Mouse (Mus musculus) hindbrain, embryonic 16.5 days (tissue): ENCODE results near the gene Shisa5. TPM values are rescaled to one million over a fixed set of nuclear protein-coding genes. Genes with fewer than 3 reads are reported as not detected.

Experiments used
- ATAC-seq: fragments of 200-750 bp; cut with Nextera tagmentation; 2 replicates; pipeline ENCODE4 v1.8.0; 2017; ENCODE audit warnings: moderate TSS enrichment, moderate library complexity
- H3K27ac ChIP-seq: fragments of 300-500 bp; sonication (generic); 2 replicates; pipeline ENCODE4 v1.5.1; 2014; ENCODE audit warnings: low read depth, mild to moderate bottlenecking, control low read depth, low read length, moderate library complexity
- H3K27me3 ChIP-seq: fragments of 300-500 bp; sonication (generic); replicated peaks from 2 replicates; pipeline ENCODE4 v1.6.1; 2014; ENCODE audit warnings: low read length; ENCODE audit not compliant: control insufficient read depth, insufficient read depth
- H3K36me3 ChIP-seq: fragments of 300-500 bp; sonication (generic); 2 replicates; pipeline ENCODE4 v1.6.1; 2014; ENCODE audit warnings: mild to moderate bottlenecking, low read length, moderate library complexity, mixed read lengths; ENCODE audit not compliant: control insufficient read depth, insufficient read depth
- H3K4me1 ChIP-seq: fragments of 300-500 bp; sonication (generic); 2 replicates; pipeline ENCODE4 v1.6.1; 2014; ENCODE audit warnings: low read depth, low read length; ENCODE audit not compliant: control insufficient read depth, insufficient read depth
- H3K4me2 ChIP-seq: fragments of 300-500 bp; sonication (generic); 2 replicates; pipeline ENCODE4 v1.6.1; 2014; ENCODE audit warnings: mild to moderate bottlenecking, low read length, control low read depth, moderate library complexity
- H3K4me3 ChIP-seq: fragments of 300-500 bp; sonication (generic); 2 replicates; pipeline ENCODE4 v1.5.1; 2014; ENCODE audit warnings: mild to moderate bottlenecking, low read length, control low read depth, moderate library complexity
- H3K9ac ChIP-seq: fragments of 300-500 bp; sonication (generic); 2 replicates; pipeline ENCODE4 v1.6.1; 2014; ENCODE audit warnings: low read depth, mild to moderate bottlenecking, control low read depth, low read length, moderate library complexity
- H3K9me3 ChIP-seq: fragments of 300-500 bp; sonication (generic); 2 replicates; pipeline ENCODE4 v1.6.1; 2014; ENCODE audit warnings: mild to moderate bottlenecking, low read length, moderate library complexity; ENCODE audit not compliant: control insufficient read depth
- WGBS: fragments of 180-500 bp; shearing (Covaris S2); extraction: QIAGEN DNeasy Blood & Tissue Kit; methylation state at CpG from one replicate; pipeline ENCODE4 v1.1.7; 2014; 5-methylcytosine and 5-hydroxymethylcytosine counted together
- polyA plus RNA-seq: library from polyadenylated mRNA; unstranded; fragments of >200 nt; fragmentation: Nextera tagmentation; extraction: Ambion mirVana; gene quantifications from 2 replicates; pipeline ENCODE4 v1.2.1, GENCODE M21; 2015

The Shisa5 gene
- polyA plus RNA-seq, 1 experiment from 2014 or later, result 87.5 TPM

DNA sequence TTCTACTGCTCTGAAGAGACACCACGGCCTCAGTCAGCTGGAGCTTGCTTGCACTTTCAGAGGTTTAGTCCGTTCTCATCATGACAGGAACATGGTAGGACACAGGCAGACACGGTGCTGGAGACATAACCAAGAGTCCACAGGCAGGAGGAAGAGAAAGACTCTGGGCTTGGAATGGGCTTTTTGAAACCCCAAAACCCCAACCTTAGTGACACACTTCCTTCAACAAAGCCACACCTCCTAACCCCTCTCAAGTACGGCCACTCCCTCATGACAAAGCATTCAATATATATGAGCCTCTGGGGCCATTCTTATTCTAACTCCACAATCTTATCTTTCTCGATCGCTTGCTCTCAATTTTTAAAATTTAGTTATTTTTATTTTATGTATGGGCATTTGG, 5.9 kb upstream of the Shisa5 start:
- Histone ChIP-seq H3K9ac (no peak overlapping the region), H3K27me3 (no peaks in the 10 kb centered on the region), H3K4me2 (no peak overlapping the region), H3K4me1 (no peaks in the 10 kb centered on the region), H3K4me3 (no peak overlapping the region), H3K36me3 (no peaks in the 10 kb centered on the region; the same call in 1 of the 2 replicates), H3K9me3 (no peaks in the 10 kb centered on the region), H3K27ac (no peak overlapping the region)
- no peak for ATAC-seq
- 77% methylated on average over 6 of the region's 6 CpGs for WGBS

DNA sequence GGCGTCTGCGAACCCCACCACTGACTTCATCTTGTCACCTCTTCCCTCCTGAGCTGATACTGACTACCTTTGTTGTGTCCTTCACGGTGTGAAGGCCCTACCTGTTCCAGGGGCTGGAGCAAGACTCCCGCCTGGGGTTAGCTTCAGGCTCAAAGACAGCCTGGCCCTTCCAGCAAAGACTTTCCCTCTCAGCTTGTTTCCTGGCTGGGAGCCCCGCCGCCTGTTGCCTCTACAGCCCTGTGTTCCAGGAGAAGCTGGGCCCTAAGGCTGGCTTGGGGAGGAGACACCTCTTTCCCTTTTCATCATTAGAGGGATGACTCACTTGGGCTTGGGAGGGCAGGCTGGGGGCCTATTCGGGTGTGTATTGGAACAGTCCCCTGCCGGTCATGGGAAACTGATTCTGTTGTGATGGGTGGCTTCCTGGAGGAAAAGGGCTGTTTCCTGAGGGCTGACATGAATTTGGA, 568 bp downstream of the Shisa5 start:
- H3K36me3 ChIP-seq, result no peaks in the 10 kb centered on the region
- peak overlapping the region; percentile 66 for H3K4me3 ChIP-seq
- H3K27ac ChIP-seq, result peak overlapping the region; percentile 51; the same call in 1 of the 2 replicates
- WGBS, result 20% methylated on average over 8 of the region's 8 CpGs
- no peak; the same call in none of the 2 replicates for ATAC-seq
- no peaks in the 10 kb centered on the region for H3K27me3 ChIP-seq
- peaks cover 5% of the 10 kb centered on the region; the same call in 1 of the 2 replicates for H3K4me1 ChIP-seq
- H3K4me2 ChIP-seq, result peak overlapping the region; percentile 77
- no peaks in the 10 kb centered on the region for H3K9me3 ChIP-seq
- peak overlapping the region; percentile 75 for H3K9ac ChIP-seq

DNA sequence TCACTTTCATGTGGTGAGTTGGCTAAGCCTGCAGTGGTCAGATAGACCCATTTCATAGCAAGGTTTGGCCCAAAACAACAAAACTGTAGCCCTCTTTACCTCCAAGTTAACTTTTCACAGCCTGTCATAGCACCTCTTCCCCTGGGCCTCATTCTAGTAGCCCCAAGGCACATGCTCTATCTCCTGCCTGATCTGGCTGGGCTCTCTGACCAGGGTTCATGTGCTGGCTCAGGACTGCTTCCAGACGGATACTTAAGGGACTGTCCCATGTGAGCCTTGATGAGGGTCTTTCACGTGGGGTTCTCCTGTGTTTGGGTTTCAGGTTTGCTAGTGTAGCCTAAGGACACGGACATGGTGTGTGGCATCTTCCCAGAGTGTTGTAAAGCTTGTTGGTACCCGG, 1.3 kb downstream of the Shisa5 start:
- Histone ChIP-seq H3K4me1 (peaks cover 5% of the 10 kb centered on the region; the same call in 1 of the 2 replicates), H3K27me3 (no peaks in the 10 kb centered on the region), H3K36me3 (no peaks in the 10 kb centered on the region), H3K4me2 (no peak overlapping the region), H3K9me3 (no peaks in the 10 kb centered on the region), H3K4me3 (no peak overlapping the region), H3K27ac (no peak overlapping the region), H3K9ac (no peak overlapping the region)
- ATAC-seq, result no peak
- 83% methylated on average over 4 of the region's 4 CpGs for WGBS

DNA sequence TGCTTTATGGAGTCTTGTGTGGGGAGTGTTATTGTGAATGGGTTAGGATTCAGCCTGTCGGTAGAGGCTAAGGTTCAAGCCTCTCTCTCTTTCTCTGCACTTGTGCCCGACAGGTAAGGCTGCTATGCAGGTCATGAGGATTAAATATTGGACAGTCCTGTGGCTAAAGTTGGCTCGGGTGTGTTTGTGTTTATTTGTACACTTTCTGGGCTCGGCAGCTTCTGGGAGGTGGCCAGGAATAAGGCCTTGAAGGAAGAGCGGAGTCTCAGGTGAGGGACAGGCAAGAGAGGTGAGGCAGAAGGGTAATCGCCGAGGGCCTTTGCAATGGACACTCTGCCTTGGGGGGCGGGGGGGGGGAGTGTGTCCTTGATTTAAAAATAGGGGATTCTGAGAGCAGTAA, 1.9 kb downstream of the Shisa5 start:
- no peak overlapping the region for H3K4me2 ChIP-seq
- no peak for ATAC-seq
- H3K9ac ChIP-seq, result no peak overlapping the region
- no peaks in the 10 kb centered on the region for H3K36me3 ChIP-seq
- no peak overlapping the region for H3K27ac ChIP-seq
- no peak overlapping the region for H3K4me3 ChIP-seq
- no peaks in the 10 kb centered on the region for H3K9me3 ChIP-seq
- H3K27me3 ChIP-seq, result no peaks in the 10 kb centered on the region
- peaks cover 5% of the 10 kb centered on the region; the same call in 1 of the 2 replicates for H3K4me1 ChIP-seq
- WGBS, result 82% methylated on average over 8 of the region's 8 CpGs

DNA sequence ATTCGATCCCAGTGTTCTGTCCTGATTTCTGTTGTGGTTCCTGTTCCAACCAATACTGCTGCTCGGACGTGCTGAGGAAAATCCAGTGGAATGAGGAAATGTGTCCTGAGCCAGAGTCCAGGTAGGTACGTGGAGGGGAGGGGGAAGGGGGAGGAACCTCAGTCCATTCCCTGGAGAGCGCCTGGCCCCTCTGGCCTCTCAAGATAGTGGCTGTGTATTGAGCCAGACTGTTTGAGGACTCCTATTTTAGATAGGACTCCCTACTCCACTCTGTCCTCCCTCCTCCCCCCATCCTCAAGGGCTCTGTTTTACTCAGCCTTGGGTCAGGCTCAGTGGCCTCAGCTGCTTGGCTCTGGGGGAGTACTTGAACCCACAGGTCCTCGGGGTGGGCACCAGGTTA, 2.5 kb downstream of the Shisa5 start:
- H3K4me2 ChIP-seq, result no peak overlapping the region
- 75% methylated on average over 6 of the region's 6 CpGs for WGBS
- H3K4me1 ChIP-seq, result peaks cover 5% of the 10 kb centered on the region; the same call in 1 of the 2 replicates
- no peak overlapping the region for H3K4me3 ChIP-seq
- no peaks in the 10 kb centered on the region for H3K27me3 ChIP-seq
- no peaks in the 10 kb centered on the region for H3K9me3 ChIP-seq
- no peak overlapping the region for H3K9ac ChIP-seq
- no peak for ATAC-seq
- no peaks in the 10 kb centered on the region for H3K36me3 ChIP-seq
- no peak overlapping the region for H3K27ac ChIP-seq

DNA sequence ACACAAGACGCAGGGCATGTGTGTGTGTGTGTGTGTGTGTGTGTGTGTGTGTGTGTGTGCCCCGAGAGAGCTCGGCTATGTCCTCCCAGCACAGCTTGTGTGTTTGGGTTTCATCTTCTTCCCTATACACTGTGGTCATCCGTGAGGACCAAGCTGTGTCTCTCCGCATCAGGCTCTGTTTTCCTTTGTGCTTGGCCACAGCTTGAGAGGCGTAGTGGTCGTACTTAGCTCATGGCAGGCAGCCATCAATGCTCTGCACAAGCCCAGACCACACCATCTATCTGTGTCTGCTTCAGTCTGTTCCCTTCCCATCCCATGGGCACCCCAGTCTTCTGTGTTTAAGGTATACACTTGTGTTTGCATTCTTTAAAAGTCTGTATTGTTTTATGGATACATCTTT, 3.0 kb downstream of the Shisa5 start:
- H3K9ac ChIP-seq, result no peak overlapping the region
- no peaks in the 10 kb centered on the region for H3K27me3 ChIP-seq
- no peak overlapping the region for H3K4me3 ChIP-seq
- no peak overlapping the region for H3K4me2 ChIP-seq
- peaks cover 5% of the 10 kb centered on the region; the same call in 1 of the 2 replicates for H3K4me1 ChIP-seq
- no peak for ATAC-seq
- H3K36me3 ChIP-seq, result no peaks in the 10 kb centered on the region
- 76% methylated on average over 7 of the region's 7 CpGs for WGBS
- no peak overlapping the region for H3K27ac ChIP-seq
- H3K9me3 ChIP-seq, result no peaks in the 10 kb centered on the region

DNA sequence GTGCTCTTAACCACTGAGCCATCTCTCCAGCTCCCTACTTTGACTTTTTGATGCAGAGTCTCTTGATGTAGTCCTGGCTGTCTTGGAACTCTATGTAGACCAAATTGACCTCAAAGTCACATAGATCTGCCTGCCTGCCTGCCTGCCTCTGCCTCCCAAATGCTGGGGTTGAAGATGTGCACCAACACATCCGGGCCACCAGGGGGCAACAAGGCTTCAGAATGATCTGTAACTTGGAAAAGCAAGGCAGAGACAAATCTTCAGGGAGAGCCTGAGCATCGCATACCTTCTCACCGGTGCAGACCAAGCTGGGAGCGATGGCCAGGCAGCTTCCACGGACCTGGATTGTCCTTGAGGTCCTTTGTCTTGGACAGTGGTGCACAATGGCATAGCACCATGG, 7.9 kb downstream of the Shisa5 start:
- no peaks in the 10 kb centered on the region for H3K27me3 ChIP-seq
- no peak overlapping the region for H3K9ac ChIP-seq
- no peak overlapping the region for H3K4me2 ChIP-seq
- no peaks in the 10 kb centered on the region for H3K4me1 ChIP-seq
- ATAC-seq, result no peak
- no peak overlapping the region for H3K27ac ChIP-seq
- no peaks in the 10 kb centered on the region for H3K36me3 ChIP-seq
- H3K9me3 ChIP-seq, result no peaks in the 10 kb centered on the region
- WGBS, result 35% methylated on average over 5 of the region's 5 CpGs
- no peak overlapping the region for H3K4me3 ChIP-seq

DNA sequence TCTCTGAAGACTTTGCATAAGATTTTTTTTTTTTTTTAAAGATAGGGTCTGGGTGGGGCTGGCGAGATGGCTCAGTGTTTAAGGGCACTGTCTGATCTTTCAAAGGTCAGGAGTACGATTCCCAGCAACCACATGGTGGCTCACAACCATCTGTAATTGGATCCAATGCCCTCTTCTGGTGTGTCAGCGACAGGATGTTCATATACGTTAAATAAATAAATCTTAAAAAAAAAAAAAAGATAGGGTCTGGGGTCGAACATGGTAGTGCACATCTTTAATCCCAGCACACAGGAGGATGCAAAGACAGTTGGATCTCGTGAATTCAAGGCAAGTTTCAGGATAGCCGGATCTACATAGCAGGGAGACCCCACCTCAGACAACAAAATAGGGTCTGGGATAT, 11.0 kb downstream of the Shisa5 start:
- no peak for ATAC-seq
- peaks cover under 1% of the 10 kb centered on the region; the same call in 1 of the 2 replicates for H3K4me1 ChIP-seq
- H3K9me3 ChIP-seq, result no peaks in the 10 kb centered on the region
- no peaks in the 10 kb centered on the region for H3K27me3 ChIP-seq
- WGBS, result 88% methylated on average over 7 of the region's 7 CpGs
- no peak overlapping the region for H3K27ac ChIP-seq
- no peak overlapping the region for H3K4me3 ChIP-seq
- H3K9ac ChIP-seq, result no peak overlapping the region
- H3K4me2 ChIP-seq, result no peak overlapping the region
- H3K36me3 ChIP-seq, result no peaks in the 10 kb centered on the region

DNA sequence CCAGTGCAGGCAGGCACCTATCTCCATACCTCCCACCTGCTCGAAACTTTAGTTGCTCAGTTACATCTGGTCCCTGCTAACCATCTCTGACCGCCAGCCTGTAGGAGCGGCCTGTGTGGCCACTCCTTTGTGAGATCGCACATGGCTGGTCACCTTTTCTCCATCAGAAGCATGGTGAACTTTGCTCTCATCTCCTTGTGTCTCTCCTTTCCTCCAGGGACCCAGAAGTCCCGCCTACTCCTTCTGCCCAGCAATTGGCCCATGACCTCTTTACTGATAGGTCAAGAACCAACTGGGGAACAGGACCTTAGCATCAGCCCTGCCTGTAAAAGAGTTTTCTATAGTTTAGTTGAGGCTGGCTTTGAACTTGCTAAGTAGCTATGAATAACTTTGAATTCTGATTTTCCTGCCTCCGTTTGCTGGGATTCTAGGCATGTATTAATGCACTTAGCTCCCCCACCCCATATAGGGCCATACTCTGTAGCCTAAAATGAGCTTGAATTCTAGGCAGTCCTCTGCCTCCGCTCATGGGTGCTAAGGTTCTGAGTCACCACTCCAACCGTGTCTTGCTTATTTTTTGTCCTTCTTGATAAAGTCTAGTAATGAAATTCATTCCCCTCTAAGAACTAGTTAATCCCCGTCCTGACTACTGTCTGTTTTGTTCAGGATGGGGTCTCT, 11.8 kb downstream of the Shisa5 start:
- H3K4me3 ChIP-seq, result no peak overlapping the region
- peaks cover 5% of the 10 kb centered on the region for H3K4me1 ChIP-seq
- H3K4me2 ChIP-seq, result no peak overlapping the region
- no peaks in the 10 kb centered on the region for H3K36me3 ChIP-seq
- no peaks in the 10 kb centered on the region for H3K27me3 ChIP-seq
- WGBS, result 82% methylated on average over 9 of the region's 9 CpGs
- no peak overlapping the region for H3K9ac ChIP-seq
- H3K9me3 ChIP-seq, result no peaks in the 10 kb centered on the region
- H3K27ac ChIP-seq, result no peak overlapping the region
- ATAC-seq, result no peak
